Mouse (Mus musculus) liver, adult 2 months (tissue): ENCODE results near the gene Phc2.
"Not testable (repeated sequence)": the region's sequence is repeated elsewhere in the genome, so short reads cannot be mapped to it uniquely, and the experiment has no call there.

Experiments
- CTCF ChIP-seq: fragments of 200-500 bp; IDR thresholded peaks from 2 replicates; pipeline ENCODE4 v1.5.1; 2011; ENCODE audit warnings: low read depth, low read length, control low read depth
- POLR2A ChIP-seq: fragments of 200-500 bp; IDR thresholded peaks from 2 replicates; pipeline ENCODE4 v1.6.1; 2011; ENCODE audit warnings: low read length, control low read depth; ENCODE audit not compliant: insufficient read depth; ENCODE audit errors: extremely low read depth

DNA sequence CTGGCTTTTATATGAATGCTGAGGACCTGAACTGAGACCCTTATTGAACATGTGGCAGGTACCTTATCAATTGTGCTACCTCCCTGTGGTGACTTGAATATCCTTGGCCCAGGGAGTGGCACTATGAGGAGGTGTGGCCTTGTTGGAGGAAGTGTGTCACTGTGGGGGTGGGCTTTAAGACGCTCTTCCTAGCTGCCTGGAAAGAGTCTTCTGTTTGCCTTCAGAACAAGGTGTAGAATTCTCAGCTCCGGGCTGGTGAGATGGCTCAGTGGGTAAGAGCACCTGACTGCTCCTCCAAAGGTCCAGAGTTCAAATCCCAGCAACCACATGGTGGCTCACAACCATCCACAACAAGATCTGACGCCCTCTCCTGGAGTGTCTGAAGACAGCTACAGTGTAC, 42.8 kb upstream of the Phc2 start:
- TF ChIP-seq POLR2A, CTCF: not testable (repeated sequence)
